Mouse (Mus musculus) ES-E14 (cell line): ENCODE data around the gene Rnf166.

Experiments used
- HCFC1 ChIP-seq: IDR thresholded peaks from 2 replicates; pipeline ENCODE4 v1.6.1; 2012; ENCODE audit warnings: low read length, inconsistent platforms, borderline replicate concordance; ENCODE audit not compliant: insufficient read depth
- MAFK ChIP-seq: IDR thresholded peaks from 2 replicates; pipeline ENCODE4 v1.6.1; 2014; ENCODE audit warnings: mild to moderate bottlenecking, low read depth, low read length, inconsistent platforms; ENCODE audit not compliant: insufficient read depth
- ZNF384 ChIP-seq: IDR thresholded peaks from 2 replicates; pipeline ENCODE4 v1.6.1; 2012; ENCODE audit warnings: low read depth, low read length, inconsistent platforms

DNA sequence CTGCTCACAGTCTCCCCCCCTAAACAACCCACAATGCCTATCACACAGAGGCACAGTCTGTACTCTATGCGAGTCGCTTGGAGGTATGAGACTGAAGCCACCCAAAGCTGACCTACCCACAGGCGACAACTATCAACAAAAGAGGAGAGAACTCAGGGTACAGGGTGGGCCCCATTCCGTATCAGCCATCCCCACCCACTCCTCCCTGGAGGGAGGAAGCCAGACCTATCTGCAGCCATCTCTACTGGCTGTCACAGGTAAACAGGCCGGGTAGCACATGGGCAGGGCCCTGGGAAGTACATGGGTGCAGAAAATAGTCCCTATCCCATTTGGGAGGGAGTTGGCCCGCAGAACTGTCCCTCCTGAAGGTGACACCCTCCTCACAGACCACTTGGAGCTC is 49.1 kb upstream of the Rnf166 start:
- TF ChIP-seq ZNF384 (no peak), MAFK (no peak), HCFC1 (no peak)
